In genomic region chr7:16920818-16921791, GRCm38 (mm10) we compare ENCODE assay signal across 8 mouse cellular contexts. TPM values are rescaled to one million over a fixed set of nuclear protein-coding genes. Genes with fewer than 3 reads are reported as not detected.
DNase-seq lines count a peak whose midpoint lies in the region; ATAC-seq and TF ChIP-seq lines count a peak whose summit lies in the region.

No protein-coding gene starts in this region.

- H3K9ac ChIP-seq in hindbrain, embryonic 14.5 days: peak overlapping the region; percentile 99

- 30% methylated on average over 21 of the region's 21 CpGs for WGBS in hindbrain, embryonic 14.5 days
- WGBS in midbrain, embryonic 10.5 days: 60% methylated on average over 21 of the region's 21 CpGs

- peak overlapping the region; percentile 86 for H3K4me3 ChIP-seq in G1E (ENCODE audit: low read depth, low read length)
- peak overlapping the region; percentile 73 for H3K4me3 ChIP-seq in cortical plate, adult 2 months (ENCODE audit: insufficient read depth, low read length)
- H3K4me3 ChIP-seq in hindbrain, embryonic 14.5 days (replicated peaks; ENCODE audit: low read length): peak overlapping the region; percentile 91
- H3K4me3 ChIP-seq in midbrain, embryonic 10.5 days: peak overlapping the region; percentile 97

- peaks cover 55% of the 10 kb centered on the region for H3K4me1 ChIP-seq in G1E (ENCODE audit: insufficient read depth, low read depth, low read length)
- peaks cover 18% of the 10 kb centered on the region for H3K4me1 ChIP-seq in cortical plate, adult 2 months (ENCODE audit: control insufficient read depth, insufficient read depth, low read length)
- peaks cover 43% of the 10 kb centered on the region for H3K4me1 ChIP-seq in hindbrain, embryonic 14.5 days (replicated peaks; ENCODE audit: control insufficient read depth, insufficient read depth, low read length)
- H3K4me1 ChIP-seq in midbrain, embryonic 10.5 days: peaks cover 45% of the 10 kb centered on the region

- H3K27ac ChIP-seq in cortical plate, adult 2 months (ENCODE audit: insufficient read depth, low read length): peak overlapping the region; percentile 71
- peak overlapping the region; percentile 95 for H3K27ac ChIP-seq in hindbrain, embryonic 14.5 days
- peak overlapping the region; percentile 99 for H3K27ac ChIP-seq in midbrain, embryonic 10.5 days (replicated peaks)

- DNase-seq in heart, adult 11 months: peak; percentile 94
- DNase-seq in heart, adult 9 months (ENCODE audit: low spot score in 2 of 2): no peak
- no peak for DNase-seq in G1E (ENCODE audit: low spot score)
- no peak for DNase-seq in hindbrain, embryonic 14.5 days (ENCODE audit: low spot score)
- DNase-seq in midbrain, embryonic 10.5 days (ENCODE audit: low spot score): peak; percentile 35
- DNase-seq in spleen, postnatal 14 days (ENCODE audit: low spot score in 2 of 2): no peak
- no peak for DNase-seq in right cerebral cortex, adult 2 months (ENCODE audit: low spot score in 2 of 2)

- peak overlapping the region; percentile 96 for H3K4me2 ChIP-seq in hindbrain, embryonic 14.5 days (replicated peaks)

- H3K9me3 ChIP-seq in G1E (replicated peaks): no peaks in the 10 kb centered on the region
- no peaks in the 10 kb centered on the region for H3K9me3 ChIP-seq in hindbrain, embryonic 14.5 days (ENCODE audit: control insufficient read depth, low read length)
- H3K9me3 ChIP-seq in midbrain, embryonic 10.5 days (replicated peaks): no peaks in the 10 kb centered on the region

- TF ChIP-seq CTCF in G1E (IDR thresholded peaks at IDR 0.05; ENCODE audit: low read depth, low read length): no peak
- no peak for TF ChIP-seq CTCF in cortical plate, adult 2 months (IDR thresholded peaks at IDR 0.05; ENCODE audit: extremely low read depth, insufficient read depth, low read length)

- TF ChIP-seq POLR2A in cortical plate, adult 2 months (IDR thresholded peaks at IDR 0.05; ENCODE audit: extremely low read depth, insufficient read depth, low read length): 0 out of 2 replicates have a peak, but pooled peaks have one; percentile 36

- ATAC-seq in G1E (ENCODE audit: extremely low read depth, insufficient number of reproducible peaks, low FRiP score, poor library complexity, severe bottlenecking): no peak
- ATAC-seq in hindbrain, embryonic 14.5 days (ENCODE audit: low FRiP score): no peak

- H3K36me3 ChIP-seq in G1E (replicated peaks): peaks cover 64% of the 10 kb centered on the region
- peaks cover 36% of the 10 kb centered on the region for H3K36me3 ChIP-seq in hindbrain, embryonic 14.5 days (replicated peaks; ENCODE audit: control insufficient read depth, insufficient read depth)
- peaks cover 59% of the 10 kb centered on the region for H3K36me3 ChIP-seq in midbrain, embryonic 10.5 days

- H3K27me3 ChIP-seq in G1E (ENCODE audit: insufficient read depth, low read length): no peaks in the 10 kb centered on the region
- H3K27me3 ChIP-seq in hindbrain, embryonic 14.5 days (ENCODE audit: control insufficient read depth, insufficient read depth, low read length): no peaks in the 10 kb centered on the region
- H3K27me3 ChIP-seq in midbrain, embryonic 10.5 days (ENCODE audit: low read depth, poor library complexity, severe bottlenecking): no peaks in the 10 kb centered on the region

RNA-seq across cellular contexts. Expression of gene Calm3, which starts 2.8 kb away (rescaled TPM):
- 157 and 166 TPM in 2 replicates for total RNA-seq in G1E (2014; fragmentation: Nextera tagmentation)
- 313 and 344 TPM in 2 replicates for total RNA-seq in G1E (2017)
- polyA plus RNA-seq in G1E (2012): 792 and 815 TPM in 2 replicates
- polyA plus RNA-seq in cortical plate, adult 2 months (2012; rRNA removed): 1,956 and 2,049 TPM in 2 replicates
- 510 and 527 TPM in 2 replicates for polyA plus RNA-seq in hindbrain, embryonic 14.5 days (2014; fragmentation: Nextera tagmentation; extraction: Ambion mirVana)
- polyA plus RNA-seq in midbrain, embryonic 10.5 days (2016; fragmentation: Nextera tagmentation; extraction: Ambion mirVana): 174 and 180 TPM in 2 replicates

RNA-seq across cellular contexts. Expression of gene Ptgir, which starts 14.8 kb away (rescaled TPM):
- total RNA-seq in G1E (2014; fragmentation: Nextera tagmentation) (not detected in 2 replicates), G1E (2017) (3.1 and 3.5 TPM in 2 replicates)
- polyA plus RNA-seq in G1E (2012): 0.05 and 0.07 TPM in 2 replicates
- 0.08 and 0.17 TPM in 2 replicates for polyA plus RNA-seq in cortical plate, adult 2 months (2012; rRNA removed)
- polyA plus RNA-seq in hindbrain, embryonic 14.5 days (2014; fragmentation: Nextera tagmentation; extraction: Ambion mirVana): 0.26 TPM in 1 of 2 replicates, not detected in the other
- polyA plus RNA-seq in midbrain, embryonic 10.5 days (2016; fragmentation: Nextera tagmentation; extraction: Ambion mirVana): 0.17 and 0.56 TPM in 2 replicates

RNA-seq across cellular contexts. Expression of gene Pnmal2, which starts 23.4 kb away (rescaled TPM):
- total RNA-seq in G1E (2014; fragmentation: Nextera tagmentation) (not detected in 2 replicates), G1E (2017) (0.06 and 0.22 TPM in 2 replicates)
- polyA plus RNA-seq in G1E (2012): not detected in 2 replicates
- 89.8 and 103 TPM in 2 replicates for polyA plus RNA-seq in cortical plate, adult 2 months (2012; rRNA removed)
- polyA plus RNA-seq in hindbrain, embryonic 14.5 days (2014; fragmentation: Nextera tagmentation; extraction: Ambion mirVana): 96.1 and 96.4 TPM in 2 replicates
- polyA plus RNA-seq in midbrain, embryonic 10.5 days (2016; fragmentation: Nextera tagmentation; extraction: Ambion mirVana): 4.1 and 11.7 TPM in 2 replicates

RNA-seq across cellular contexts. Expression of gene Gng8, which starts 29.5 kb away (rescaled TPM):
- total RNA-seq in G1E (2014; fragmentation: Nextera tagmentation): not detected in 2 replicates
- total RNA-seq in G1E (2017): 0.23 TPM in 1 of 2 replicates, not detected in the other
- not detected in 2 replicates for polyA plus RNA-seq in G1E (2012)
- 8.3 and 10.9 TPM in 2 replicates for polyA plus RNA-seq in cortical plate, adult 2 months (2012; rRNA removed)
- 0.78 and 2.5 TPM in 2 replicates for polyA plus RNA-seq in hindbrain, embryonic 14.5 days (2014; fragmentation: Nextera tagmentation; extraction: Ambion mirVana)
- 5.4 and 8.5 TPM in 2 replicates for polyA plus RNA-seq in midbrain, embryonic 10.5 days (2016; fragmentation: Nextera tagmentation; extraction: Ambion mirVana)

RNA-seq across cellular contexts. Expression of gene Pnmal1, which starts 38.4 kb away (rescaled TPM):
- total RNA-seq in G1E (2014; fragmentation: Nextera tagmentation) (not detected in 2 replicates), G1E (2017) (0.05 TPM in 1 of 2 replicates, not detected in the other)
- polyA plus RNA-seq in G1E (2012): 0.01 TPM in 1 of 2 replicates, not detected in the other
- 60.2 and 64.8 TPM in 2 replicates for polyA plus RNA-seq in cortical plate, adult 2 months (2012; rRNA removed)
- 52.1 and 63.2 TPM in 2 replicates for polyA plus RNA-seq in hindbrain, embryonic 14.5 days (2014; fragmentation: Nextera tagmentation; extraction: Ambion mirVana)
- polyA plus RNA-seq in midbrain, embryonic 10.5 days (2016; fragmentation: Nextera tagmentation; extraction: Ambion mirVana): 9.8 and 17.4 TPM in 2 replicates

Comparison
In these comparisons a context has a peak if more than half of its experiments do, and no peak if none do; other contexts are left out.
1. DNase-seq: peak in heart, adult 11 months (single experiment) and midbrain, embryonic 10.5 days (single experiment); none in heart, adult 9 months (0 of 2), G1E (single experiment), hindbrain, embryonic 14.5 days (single experiment), spleen, postnatal 14 days (0 of 2) and right cerebral cortex, adult 2 months (0 of 2).
2. Peak in every context shown above with its lines, with median percentiles within 50 percentile points of each other: H3K4me3 ChIP-seq and H3K27ac ChIP-seq.